Mouse (Mus musculus): ENCODE results near the gene Arhgap27. TPM values are rescaled to one million over a fixed set of nuclear protein-coding genes. Genes with fewer than 3 reads are reported as not detected.

The Arhgap27 gene
- total RNA-seq, 1 experiment = 8.2 TPM

GRCm38 (mm10) chr11:103315379-103315778 lies 48.1 kb downstream of the Arhgap27 start:
- in situ Hi-C loops (cut with MboI; ENCODE audit: low sequenced_read_pairs in 2 of 2, unreplicated experiment in 2 of 2) = no loop called here

GRCm38 (mm10) chr11:103314736-103315374 lies 48.6 kb downstream of the Arhgap27 start:
- H3K9me3 ChIP-seq (ENCODE audit: control insufficient read depth, insufficient read depth, low read depth, low read length) = no peaks in the 10 kb centered on the region; the same call in 1 of the 2 replicates
- no peak for TF ChIP-seq MAFK (IDR thresholded peaks at IDR 0.05; ENCODE audit: insufficient read depth, low read depth, low read length)
- no peak for TF ChIP-seq CHD2 (IDR thresholded peaks at IDR 0.05; ENCODE audit: low read depth, low read length)
- TF ChIP-seq ZNF384 (IDR thresholded peaks at IDR 0.05; ENCODE audit: low read depth, low read length) = no peak
- no peak for TF ChIP-seq ZC3H11A (IDR thresholded peaks at IDR 0.05; ENCODE audit: borderline replicate concordance, low read depth, low read length)
- no peak for TF ChIP-seq HCFC1 (IDR thresholded peaks at IDR 0.05; ENCODE audit: borderline replicate concordance, insufficient read depth, low read length)
- H3K4me1 ChIP-seq (ENCODE audit: control insufficient read depth in 2 of 2, insufficient read depth in 2 of 2, low read length in 2 of 2, poor library complexity in 1 of 2) = peaks cover 2 to 6% of the 10 kb centered on the region in 2 experiments; a peak in 1 of 4 replicates
- no peak for DNase-seq (ENCODE audit: low read depth, low spot score)
- in situ Hi-C loops (cut with MboI; ENCODE audit: low sequenced_read_pairs in 2 of 2, unreplicated experiment in 2 of 2) = no loop called here
- H3K9ac ChIP-seq (ENCODE audit: insufficient read depth, low read depth, low read length, poor library complexity, severe bottlenecking) = no peak overlapping the region
- H3K36me3 ChIP-seq (ENCODE audit: control insufficient read depth, insufficient read depth, low read length, poor library complexity, severe bottlenecking) = no peaks in the 10 kb centered on the region
- H3K27ac ChIP-seq (ENCODE audit: insufficient read depth, low read depth, low read length, poor library complexity, severe bottlenecking) = no peak overlapping the region
- H3K4me3 ChIP-seq (ENCODE audit: insufficient read depth in 1 of 2, low read depth in 1 of 2, low read length in 2 of 2, poor library complexity in 1 of 2, severe bottlenecking in 1 of 2) = no peak overlapping the region

More at GRCm38 (mm10) chr11:103315379-103315778, 48.1 kb downstream of the Arhgap27 start:
- DNase-seq (ENCODE audit: low read depth, low spot score) = no peak
- TF ChIP-seq ZNF384 (IDR thresholded peaks at IDR 0.05; ENCODE audit: low read depth, low read length) (no peak), ZC3H11A (IDR thresholded peaks at IDR 0.05; ENCODE audit: borderline replicate concordance, low read depth, low read length) (no peak), CHD2 (IDR thresholded peaks at IDR 0.05; ENCODE audit: low read depth, low read length) (no peak), HCFC1 (IDR thresholded peaks at IDR 0.05; ENCODE audit: borderline replicate concordance, insufficient read depth, low read length) (no peak), MAFK (IDR thresholded peaks at IDR 0.05; ENCODE audit: insufficient read depth, low read depth, low read length) (no peak)
- H3K4me3 ChIP-seq (ENCODE audit: insufficient read depth in 1 of 2, low read depth in 1 of 2, low read length in 2 of 2, poor library complexity in 1 of 2, severe bottlenecking in 1 of 2) = no peak overlapping the region
- no peak overlapping the region for H3K27ac ChIP-seq (ENCODE audit: insufficient read depth, low read depth, low read length, poor library complexity, severe bottlenecking)
- H3K36me3 ChIP-seq (ENCODE audit: control insufficient read depth, insufficient read depth, low read length, poor library complexity, severe bottlenecking) = no peaks in the 10 kb centered on the region
- H3K4me1 ChIP-seq (ENCODE audit: control insufficient read depth in 2 of 2, insufficient read depth in 2 of 2, low read length in 2 of 2, poor library complexity in 1 of 2) = peaks cover 2 to 6% of the 10 kb centered on the region in 2 experiments; a peak in 1 of 4 replicates
- H3K9me3 ChIP-seq (ENCODE audit: control insufficient read depth, insufficient read depth, low read depth, low read length) = no peaks in the 10 kb centered on the region; the same call in 1 of the 2 replicates
- H3K9ac ChIP-seq (ENCODE audit: insufficient read depth, low read depth, low read length, poor library complexity, severe bottlenecking) = no peak overlapping the region

GRCm38 (mm10) chr11:103313542-103313941 lies 50.0 kb downstream of the Arhgap27 start:
- in situ Hi-C loops (cut with MboI; ENCODE audit: low sequenced_read_pairs in 2 of 2, unreplicated experiment in 2 of 2) = no loop called here
- H3K27ac ChIP-seq (ENCODE audit: insufficient read depth, low read depth, low read length, poor library complexity, severe bottlenecking) = no peak overlapping the region

GRCm38 (mm10) chr11:103312655-103313255 lies 50.7 kb downstream of the Arhgap27 start:
- H3K36me3 ChIP-seq (ENCODE audit: control insufficient read depth, insufficient read depth, low read length, poor library complexity, severe bottlenecking) = no peaks in the 10 kb centered on the region
- in situ Hi-C loops (cut with MboI; ENCODE audit: low sequenced_read_pairs in 2 of 2, unreplicated experiment in 2 of 2) = no loop called here
- DNase-seq (ENCODE audit: low read depth, low spot score) = no peak
- H3K4me3 ChIP-seq (ENCODE audit: insufficient read depth in 1 of 2, low read depth in 1 of 2, low read length in 2 of 2, poor library complexity in 1 of 2, severe bottlenecking in 1 of 2) = no peak overlapping the region
- no peaks in the 10 kb centered on the region; the same call in 1 of the 2 replicates for H3K9me3 ChIP-seq (ENCODE audit: control insufficient read depth, insufficient read depth, low read depth, low read length)
- peaks cover 2 to 6% of the 10 kb centered on the region in 2 experiments; a peak in 1 of 4 replicates for H3K4me1 ChIP-seq (ENCODE audit: control insufficient read depth in 2 of 2, insufficient read depth in 2 of 2, low read length in 2 of 2, poor library complexity in 1 of 2)
- H3K27ac ChIP-seq (ENCODE audit: insufficient read depth, low read depth, low read length, poor library complexity, severe bottlenecking) = no peak overlapping the region
- no peak overlapping the region for H3K9ac ChIP-seq (ENCODE audit: insufficient read depth, low read depth, low read length, poor library complexity, severe bottlenecking)
- TF ChIP-seq HCFC1 (IDR thresholded peaks at IDR 0.05; ENCODE audit: borderline replicate concordance, insufficient read depth, low read length) (no peak), CHD2 (IDR thresholded peaks at IDR 0.05; ENCODE audit: low read depth, low read length) (no peak), ZNF384 (IDR thresholded peaks at IDR 0.05; ENCODE audit: low read depth, low read length) (no peak), ZC3H11A (IDR thresholded peaks at IDR 0.05; ENCODE audit: borderline replicate concordance, low read depth, low read length) (no peak), MAFK (IDR thresholded peaks at IDR 0.05; ENCODE audit: insufficient read depth, low read depth, low read length) (no peak)

More at GRCm38 (mm10) chr11:103313542-103313941, 50.0 kb downstream of the Arhgap27 start:
- no peak for TF ChIP-seq HCFC1 (IDR thresholded peaks at IDR 0.05; ENCODE audit: borderline replicate concordance, insufficient read depth, low read length)
- no peak for TF ChIP-seq ZC3H11A (IDR thresholded peaks at IDR 0.05; ENCODE audit: borderline replicate concordance, low read depth, low read length)
- TF ChIP-seq ZNF384 (IDR thresholded peaks at IDR 0.05; ENCODE audit: low read depth, low read length) = no peak
- TF ChIP-seq CHD2 (IDR thresholded peaks at IDR 0.05; ENCODE audit: low read depth, low read length) = no peak
- no peak for TF ChIP-seq MAFK (IDR thresholded peaks at IDR 0.05; ENCODE audit: insufficient read depth, low read depth, low read length)
- no peak overlapping the region for H3K4me3 ChIP-seq (ENCODE audit: insufficient read depth in 1 of 2, low read depth in 1 of 2, low read length in 2 of 2, poor library complexity in 1 of 2, severe bottlenecking in 1 of 2)
- no peak overlapping the region for H3K9ac ChIP-seq (ENCODE audit: insufficient read depth, low read depth, low read length, poor library complexity, severe bottlenecking)
- no peak for DNase-seq (ENCODE audit: low read depth, low spot score)
- H3K4me1 ChIP-seq (ENCODE audit: control insufficient read depth in 2 of 2, insufficient read depth in 2 of 2, low read length in 2 of 2, poor library complexity in 1 of 2) = peaks cover 2 to 6% of the 10 kb centered on the region in 2 experiments; a peak in 1 of 4 replicates
- H3K36me3 ChIP-seq (ENCODE audit: control insufficient read depth, insufficient read depth, low read length, poor library complexity, severe bottlenecking) = no peaks in the 10 kb centered on the region
- no peaks in the 10 kb centered on the region; the same call in 1 of the 2 replicates for H3K9me3 ChIP-seq (ENCODE audit: control insufficient read depth, insufficient read depth, low read depth, low read length)
